ENCODE assay signal across 32 mouse cellular contexts in genomic region chr4:103028177-103029088, GRCm38 (mm10). TPM values are rescaled to one million over a fixed set of nuclear protein-coding genes. Genes with fewer than 3 reads are reported as not detected.
DNase-seq lines count a peak whose midpoint lies in the region; ATAC-seq lines count a peak whose summit lies in the region.
"Had no signal": no experiment of that assay in that cellular context is flagged by ENCODE, and none has a peak within 500 bp of the region (broad histone marks: within the 10 kb centered on the region; RNA-seq: fewer than 3 reads in every experiment).

No protein-coding gene starts in this region.

- H3K27me3 ChIP-seq in heart, embryonic 13.5 days (replicated peaks) = no peaks in the 10 kb centered on the region
- no peaks in the 10 kb centered on the region for H3K27me3 ChIP-seq in heart, embryonic 11.5 days (ENCODE audit: control insufficient read depth, insufficient read depth, low read length)
- H3K27me3 ChIP-seq in kidney, embryonic 15.5 days = no peaks in the 10 kb centered on the region
- H3K27me3 ChIP-seq in limb, embryonic 13.5 days = no peaks in the 10 kb centered on the region
- H3K27me3 ChIP-seq in limb, embryonic 10.5 days (ENCODE audit: low read depth, poor library complexity, severe bottlenecking) = no peaks in the 10 kb centered on the region
- H3K27me3 ChIP-seq: embryonic facial prominence, embryonic 13.5 days; forebrain, embryonic 12.5 days; forebrain, embryonic 15.5 days had no signal

- peaks cover 9% of the 10 kb centered on the region for H3K4me1 ChIP-seq in heart, embryonic 13.5 days
- no peaks in the 10 kb centered on the region for H3K4me1 ChIP-seq in heart, embryonic 11.5 days (ENCODE audit: control insufficient read depth, insufficient read depth, low read length)
- peaks cover 9% of the 10 kb centered on the region; the same call in 1 of the 2 replicates for H3K4me1 ChIP-seq in kidney, embryonic 15.5 days
- peaks cover 10% of the 10 kb centered on the region; the same call in 1 of the 2 replicates for H3K4me1 ChIP-seq in limb, embryonic 13.5 days
- peaks cover 7% of the 10 kb centered on the region; the same call in 1 of the 2 replicates for H3K4me1 ChIP-seq in limb, embryonic 10.5 days
- H3K4me1 ChIP-seq: embryonic facial prominence, embryonic 10.5 days; embryonic facial prominence, embryonic 13.5 days; forebrain, embryonic 12.5 days; forebrain, embryonic 15.5 days had no signal

- no peak overlapping the region for H3K27ac ChIP-seq in heart, embryonic 13.5 days (replicated peaks)
- H3K27ac ChIP-seq in heart, embryonic 11.5 days (ENCODE audit: low read depth, low read length) = no peak overlapping the region
- peak overlapping the region; percentile 32; the same call in 1 of the 2 replicates for H3K27ac ChIP-seq in kidney, embryonic 15.5 days
- H3K27ac ChIP-seq in limb, embryonic 13.5 days = 0 out of 2 replicates have a peak overlapping the region, but pooled peaks have one; percentile 22
- no peak overlapping the region for H3K27ac ChIP-seq in limb, embryonic 10.5 days
- H3K27ac ChIP-seq: embryonic facial prominence, embryonic 10.5 days; embryonic facial prominence, embryonic 13.5 days; forebrain, embryonic 12.5 days; forebrain, embryonic 15.5 days; heart, adult 2 months; heart, embryonic 10.5 days; hindbrain, embryonic 14.5 days; hindbrain, postnatal 0 days had no signal

- ATAC-seq in heart, embryonic 13.5 days (ENCODE audit: extremely low read depth, insufficient number of reproducible peaks, low FRiP score, low TSS enrichment) = no peak
- no peak for ATAC-seq in heart, embryonic 11.5 days (replicated peaks; ENCODE audit: insufficient number of reproducible peaks, low FRiP score, low TSS enrichment)
- ATAC-seq in kidney, embryonic 15.5 days (replicated peaks; ENCODE audit: low FRiP score) = peak; percentile 88
- ATAC-seq in limb, embryonic 13.5 days (ENCODE audit: low FRiP score, low read depth) = no peak
- ATAC-seq: activated CD4-positive, CD25-positive, alpha-beta regulatory T cell, adult 4 months; forebrain, embryonic 15.5 days; hindbrain, postnatal 0 days; inflammation-experienced regulatory T-cells, adult 6 months had no signal

- DNase-seq in adrenal gland, postnatal 36 days = peak; percentile 5 to 8
- no peak for DNase-seq in adrenal gland, postnatal 10 days
- DNase-seq in kidney, adult 8-10 months = no peak
- DNase-seq in limb, embryonic 10.5 days (ENCODE audit: low spot score) = no peak
- DNase-seq: adrenal gland, adult 8-10 months; cerebellum, adult 11 months; cerebellum, adult 2 months; cerebellum, adult 9-11 months; cerebellum, postnatal 25 days; gastrocnemius, postnatal 25 days; heart, adult 2 months; heart, postnatal 14 days; heart, postnatal 4 days had no signal

- 51% methylated on average over 13 of the region's 13 CpGs for WGBS in heart, embryonic 13.5 days
- WGBS in heart, embryonic 11.5 days (ENCODE audit: insufficient replicate concordance) = 58% methylated on average over 13 of the region's 13 CpGs
- 32% methylated on average over 13 of the region's 13 CpGs for WGBS in kidney, embryonic 15.5 days
- WGBS in limb, embryonic 13.5 days = 61% methylated on average over 13 of the region's 13 CpGs
- 69% methylated on average over 13 of the region's 13 CpGs for WGBS in limb, embryonic 10.5 days

- H3K4me2 ChIP-seq in heart, embryonic 13.5 days = 0 out of 2 replicates have a peak overlapping the region, but pooled peaks have one; percentile 0
- no peak overlapping the region for H3K4me2 ChIP-seq in heart, embryonic 11.5 days
- H3K4me2 ChIP-seq in kidney, embryonic 15.5 days = peak overlapping the region; percentile 22; the same call in 1 of the 2 replicates
- H3K4me2 ChIP-seq in limb, embryonic 13.5 days (replicated peaks) = no peak overlapping the region
- H3K4me2 ChIP-seq: embryonic facial prominence, embryonic 13.5 days; forebrain, embryonic 12.5 days; forebrain, embryonic 15.5 days; hindbrain, embryonic 14.5 days had no signal

- H3K4me3 ChIP-seq in heart, embryonic 13.5 days = no peak overlapping the region
- H3K4me3 ChIP-seq in heart, embryonic 11.5 days (ENCODE audit: low read depth, low read length) = no peak overlapping the region
- H3K4me3 ChIP-seq in kidney, embryonic 15.5 days (replicated peaks) = no peak overlapping the region
- no peak overlapping the region for H3K4me3 ChIP-seq in limb, embryonic 13.5 days
- no peak overlapping the region for H3K4me3 ChIP-seq in limb, embryonic 10.5 days
- H3K4me3 ChIP-seq: embryonic facial prominence, embryonic 10.5 days; embryonic facial prominence, embryonic 13.5 days; erythroblast, embryonic 14.5 days; forebrain, embryonic 12.5 days; forebrain, embryonic 15.5 days; heart, adult 2 months; heart, embryonic 10.5 days had no signal

- no peaks in the 10 kb centered on the region for H3K9me3 ChIP-seq in heart, embryonic 13.5 days
- H3K9me3 ChIP-seq in heart, embryonic 11.5 days (replicated peaks; ENCODE audit: control insufficient read depth, low read length) = no peaks in the 10 kb centered on the region
- no peaks in the 10 kb centered on the region for H3K9me3 ChIP-seq in kidney, embryonic 15.5 days (replicated peaks)
- no peaks in the 10 kb centered on the region for H3K9me3 ChIP-seq in limb, embryonic 13.5 days
- no peaks in the 10 kb centered on the region for H3K9me3 ChIP-seq in limb, embryonic 10.5 days (replicated peaks)
- H3K9me3 ChIP-seq: embryonic facial prominence, embryonic 10.5 days; embryonic facial prominence, embryonic 13.5 days; forebrain, embryonic 12.5 days; forebrain, embryonic 15.5 days; heart, embryonic 10.5 days had no signal

- no peaks in the 10 kb centered on the region for H3K36me3 ChIP-seq in heart, embryonic 13.5 days
- H3K36me3 ChIP-seq in heart, embryonic 11.5 days (ENCODE audit: control insufficient read depth, insufficient read depth, low read length) = no peaks in the 10 kb centered on the region
- H3K36me3 ChIP-seq in kidney, embryonic 15.5 days = no peaks in the 10 kb centered on the region
- H3K36me3 ChIP-seq in limb, embryonic 13.5 days = no peaks in the 10 kb centered on the region
- no peaks in the 10 kb centered on the region for H3K36me3 ChIP-seq in limb, embryonic 10.5 days
- H3K36me3 ChIP-seq: embryonic facial prominence, embryonic 10.5 days; embryonic facial prominence, embryonic 13.5 days; forebrain, embryonic 12.5 days; forebrain, embryonic 15.5 days; heart, embryonic 10.5 days had no signal

- H3K9ac ChIP-seq in heart, embryonic 13.5 days = no peak overlapping the region
- H3K9ac ChIP-seq in heart, embryonic 11.5 days (ENCODE audit: low read depth, low read length) = no peak overlapping the region; the same call in 1 of the 2 replicates
- H3K9ac ChIP-seq in kidney, embryonic 15.5 days = no peak overlapping the region
- H3K9ac ChIP-seq in limb, embryonic 13.5 days = no peak overlapping the region
- H3K9ac ChIP-seq: embryonic facial prominence, embryonic 13.5 days; forebrain, embryonic 12.5 days; forebrain, embryonic 15.5 days; hindbrain, embryonic 14.5 days had no signal

RNA-seq across cellular contexts. Expression of gene Insl5, which starts 1.8 kb away (rescaled TPM):
- total RNA-seq in adrenal gland, postnatal 36 days (2021) = not detected
- not detected for total RNA-seq in adrenal gland, postnatal 10 days (2021)
- polyA plus RNA-seq in heart, embryonic 13.5 days (2015; fragmentation: Nextera tagmentation; extraction: Ambion mirVana) = 0.23 TPM in 1 of 2 replicates, not detected in the other
- 0.40 TPM in 1 of 2 replicates, not detected in the other for polyA plus RNA-seq in heart, embryonic 11.5 days (2014; fragmentation: Nextera tagmentation; extraction: Ambion mirVana)
- polyA plus RNA-seq in kidney, embryonic 15.5 days (2015; fragmentation: Nextera tagmentation; extraction: Ambion mirVana) = 0.23 and 0.72 TPM in 2 replicates
- not detected in 2 replicates for polyA plus RNA-seq in limb, embryonic 13.5 days (2015; fragmentation: Nextera tagmentation; extraction: Ambion mirVana)
- not detected in 2 replicates for polyA plus RNA-seq in limb, embryonic 10.5 days (2016; fragmentation: Nextera tagmentation; extraction: Ambion mirVana)
- total RNA-seq: adrenal gland, adult 8-10 months; adrenal gland, postnatal 4 days; common myeloid progenitor, adult 5-6 weeks; ES-E14; gastrocnemius, adult 8-10 months; gastrocnemius, postnatal 25 days; heart, adult 2 months; heart, postnatal 14 days; heart, postnatal 4 days; hindbrain, postnatal 0 days had no signal
- polyA plus RNA-seq: activated CD4-positive, CD25-positive, alpha-beta regulatory T cell, adult 4 months; embryonic facial prominence, embryonic 13.5 days; erythroblast, embryonic 14.5 days; forebrain, embryonic 12.5 days; forebrain, embryonic 15.5 days; gonadal fat pad, adult 2 months; heart, adult 2 months; heart, embryonic 10.5 days; hindbrain, postnatal 0 days; inflammation-experienced regulatory T-cells, adult 6 months had no signal

RNA-seq across cellular contexts. Expression of gene Tctex1d1, which starts 50.0 kb away (rescaled TPM):
- total RNA-seq in adrenal gland, postnatal 36 days (2021) = not detected
- total RNA-seq in adrenal gland, postnatal 10 days (2021) = not detected
- polyA plus RNA-seq in heart, embryonic 13.5 days (2015; fragmentation: Nextera tagmentation; extraction: Ambion mirVana) = 0.33 and 0.51 TPM in 2 replicates
- polyA plus RNA-seq in heart, embryonic 11.5 days (2014; fragmentation: Nextera tagmentation; extraction: Ambion mirVana) = not detected in 2 replicates
- 0.81 and 1.0 TPM in 2 replicates for polyA plus RNA-seq in kidney, embryonic 15.5 days (2015; fragmentation: Nextera tagmentation; extraction: Ambion mirVana)
- polyA plus RNA-seq in limb, embryonic 13.5 days (2015; fragmentation: Nextera tagmentation; extraction: Ambion mirVana) = 0.59 and 1.1 TPM in 2 replicates
- 0.10 and 0.25 TPM in 2 replicates for polyA plus RNA-seq in limb, embryonic 10.5 days (2016; fragmentation: Nextera tagmentation; extraction: Ambion mirVana)
- total RNA-seq: adrenal gland, adult 8-10 months; adrenal gland, postnatal 4 days; ES-E14; gastrocnemius, adult 8-10 months; gastrocnemius, postnatal 25 days; heart, adult 2 months; heart, postnatal 4 days had no signal
- polyA plus RNA-seq: erythroblast, embryonic 14.5 days had no signal

Comparison
In these comparisons a context has a peak if more than half of its experiments do, and no peak if none do; other contexts are left out.
1. DNase-seq: peak in adrenal gland, postnatal 36 days (2 of 2); none in adrenal gland, postnatal 10 days (single experiment), kidney, adult 8-10 months (0 of 2) and limb, embryonic 10.5 days (single experiment).
2. H3K27ac ChIP-seq: peak in kidney, embryonic 15.5 days (single experiment) and limb, embryonic 13.5 days (single experiment); none in heart, embryonic 13.5 days (single experiment), heart, embryonic 11.5 days (single experiment) and limb, embryonic 10.5 days (single experiment).
3. H3K4me2 ChIP-seq: peak in heart, embryonic 13.5 days (single experiment) and kidney, embryonic 15.5 days (single experiment); none in heart, embryonic 11.5 days (single experiment) and limb, embryonic 13.5 days (single experiment).